Mouse (Mus musculus): ENCODE data around the gene Srgap3. TPM values are rescaled to one million over a fixed set of nuclear protein-coding genes. Genes with fewer than 3 reads are reported as not detected.
A peak's percentile ranks its signal among the peaks of the same experiment; 100 is the strongest.

Gene Srgap3
- polyA plus RNA-seq (2015; fragmentation: Nextera tagmentation; extraction: Ambion mirVana) = 49.8 and 53.5 TPM in 2 replicates

DNA sequence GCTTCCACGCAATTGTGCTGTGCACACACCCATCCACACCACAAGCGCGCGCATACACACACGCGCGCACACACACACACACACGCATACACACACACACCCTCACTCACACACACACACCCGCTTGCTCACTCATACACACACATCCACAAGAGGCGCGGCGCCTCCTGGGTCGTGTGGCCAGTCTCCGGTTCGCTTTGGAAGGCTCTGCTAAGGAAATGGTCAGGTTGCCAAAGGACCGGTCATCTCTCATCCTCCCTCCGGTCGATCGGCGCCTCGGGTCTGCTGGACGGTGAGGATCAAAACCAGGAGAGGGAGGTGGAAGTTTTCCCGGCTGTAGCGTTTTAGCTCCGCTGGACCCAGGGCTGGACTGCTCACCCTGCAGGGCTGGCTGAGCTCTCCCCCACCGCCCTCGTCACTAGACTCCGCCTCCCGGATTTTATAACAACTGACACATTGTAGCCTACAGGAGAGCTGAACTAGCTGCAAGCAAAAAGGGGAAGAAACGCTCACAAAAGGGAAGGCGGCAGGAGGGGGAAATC is at the start of gene Srgap3:
Gene Srgap3 (minus strand): TSS at position 372 of the 542 bp plus-strand sequence.
- Histone ChIP-seq H3K9ac (replicated peaks) (peak within 1 kb of the TSS; percentile 90), H3K9me3 (no peaks in the 10 kb centered on the region), H3K27ac (peak within 1 kb of the TSS; percentile 97), H3K4me2 (replicated peaks) (peak within 1 kb of the TSS; percentile 81), H3K27me3 (no peaks in the 10 kb centered on the region), H3K4me1 (replicated peaks) (peaks cover 55% of the 10 kb centered on the region), H3K36me3 (peaks cover 11% of the 10 kb centered on the region), H3K4me3 (replicated peaks) (peak within 1 kb of the TSS; percentile 88)
- WGBS = under 1% methylated on average over 31 of the region's 31 CpGs
- ATAC-seq = peak; percentile 96

- no peak for ATAC-seq
- no peaks in the 10 kb centered on the region for H3K36me3 ChIP-seq
- WGBS = 50% methylated on average over 1 of the region's 1 CpGs
- H3K4me1 ChIP-seq (replicated peaks) = peaks cover 7% of the 10 kb centered on the region
- H3K4me2 ChIP-seq (replicated peaks) = no peak overlapping the region
- H3K9ac ChIP-seq (replicated peaks) = no peak overlapping the region
- H3K4me3 ChIP-seq (replicated peaks) = no peak overlapping the region
- H3K27me3 ChIP-seq = no peaks in the 10 kb centered on the region
- no peak overlapping the region for H3K27ac ChIP-seq
- H3K9me3 ChIP-seq = 0 out of 2 replicates have a peak, but pooled peaks cover 3% of the 10 kb centered on the region
Observed at GRCm38 (mm10) chr6:112995708-112996107, 48.6 kb upstream of the Srgap3 start.

DNA sequence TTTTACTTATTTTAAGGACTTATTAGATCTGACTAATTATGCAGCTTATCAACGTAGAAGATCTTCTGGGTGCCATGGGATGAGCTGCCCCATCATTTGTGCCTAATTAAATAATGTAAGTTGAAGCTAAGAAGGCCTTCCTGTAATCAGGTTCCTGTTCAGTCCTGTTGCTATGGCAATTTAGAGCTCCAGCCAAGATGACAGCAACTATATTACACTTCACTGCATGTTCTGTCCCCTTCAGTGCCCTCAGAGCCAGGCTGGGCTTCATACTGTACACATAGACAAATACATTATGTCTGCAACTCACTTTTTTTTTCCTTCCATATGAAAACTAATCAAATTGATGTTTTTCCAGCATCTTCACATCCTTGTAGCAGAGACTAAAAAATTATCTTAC is 43.1 kb upstream of the Srgap3 start:
- Histone ChIP-seq H3K36me3 (no peaks in the 10 kb centered on the region), H3K9me3 (no peaks in the 10 kb centered on the region), H3K27me3 (no peaks in the 10 kb centered on the region), H3K4me3 (replicated peaks) (no peak overlapping the region), H3K9ac (replicated peaks) (no peak overlapping the region), H3K27ac (no peak overlapping the region), H3K4me2 (replicated peaks) (no peak overlapping the region), H3K4me1 (replicated peaks) (peaks cover 24% of the 10 kb centered on the region)
- no peak for ATAC-seq
- 43% methylated on average over 1 of the region's 1 CpGs for WGBS

- Histone ChIP-seq H3K4me3 (replicated peaks) (no peak overlapping the region), H3K27me3 (no peaks in the 10 kb centered on the region), H3K36me3 (no peaks in the 10 kb centered on the region), H3K4me1 (replicated peaks) (peaks cover 50% of the 10 kb centered on the region), H3K9me3 (no peaks in the 10 kb centered on the region), H3K27ac (peak overlapping the region; percentile 71), H3K4me2 (replicated peaks) (peak overlapping the region; percentile 2; the same call in 1 of the 2 replicates), H3K9ac (replicated peaks) (no peak overlapping the region)
- WGBS = 13% methylated on average over 9 of the region's 9 CpGs
- ATAC-seq = peak; percentile 77
Observed at GRCm38 (mm10) chr6:112985362-112986314, 38.6 kb upstream of the Srgap3 start.

GRCm38 (mm10) chr6:112982241-112982640 is 35.2 kb upstream of the Srgap3 start:
- Histone ChIP-seq H3K4me3 (replicated peaks) (no peak overlapping the region), H3K27ac (peak overlapping the region; percentile 32), H3K9ac (replicated peaks) (no peak overlapping the region), H3K36me3 (no peaks in the 10 kb centered on the region), H3K27me3 (no peaks in the 10 kb centered on the region), H3K9me3 (no peaks in the 10 kb centered on the region), H3K4me1 (replicated peaks) (peaks cover 44% of the 10 kb centered on the region), H3K4me2 (replicated peaks) (no peak overlapping the region)
- 10% methylated on average over 7 of the region's 7 CpGs for WGBS
- ATAC-seq = peak; percentile 71; the same call in 1 of the 2 replicates

DNA sequence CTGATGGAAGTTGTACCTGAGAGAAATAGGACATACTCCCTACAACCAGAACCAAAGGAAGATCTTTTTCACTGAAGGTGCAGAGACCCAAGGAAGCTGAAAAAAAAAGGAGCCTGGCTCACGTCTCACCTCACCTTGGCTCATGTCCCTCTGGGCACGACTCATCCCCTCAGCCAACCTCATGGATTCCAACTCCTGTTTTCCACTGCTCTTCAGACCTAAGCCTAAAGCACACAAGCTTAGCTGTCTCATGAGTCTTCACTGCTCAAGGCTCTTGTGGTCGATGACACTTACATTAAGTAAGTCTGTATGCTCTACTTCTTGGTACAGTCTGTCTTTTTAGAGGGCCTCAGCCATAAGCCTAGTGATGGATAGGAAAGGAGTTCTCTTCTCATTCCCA is 31.9 kb upstream of the Srgap3 start:
- no peak overlapping the region for H3K4me3 ChIP-seq (replicated peaks)
- H3K4me2 ChIP-seq (replicated peaks) = no peak overlapping the region
- ATAC-seq = no peak
- H3K9me3 ChIP-seq = no peaks in the 10 kb centered on the region
- H3K4me1 ChIP-seq (replicated peaks) = peaks cover 54% of the 10 kb centered on the region
- no peaks in the 10 kb centered on the region for H3K27me3 ChIP-seq
- H3K27ac ChIP-seq = no peak overlapping the region
- 94% methylated on average over 3 of the region's 3 CpGs for WGBS
- no peaks in the 10 kb centered on the region for H3K36me3 ChIP-seq
- no peak overlapping the region for H3K9ac ChIP-seq (replicated peaks)

GRCm38 (mm10) chr6:112977246-112977645 is 30.2 kb upstream of the Srgap3 start:
- ATAC-seq = no peak
- 86% methylated on average over 4 of the region's 4 CpGs for WGBS
- no peak overlapping the region for H3K9ac ChIP-seq (replicated peaks)
- H3K4me2 ChIP-seq (replicated peaks) = no peak overlapping the region
- peaks cover 60% of the 10 kb centered on the region for H3K4me1 ChIP-seq (replicated peaks)
- no peak overlapping the region for H3K4me3 ChIP-seq (replicated peaks)
- H3K9me3 ChIP-seq = no peaks in the 10 kb centered on the region
- no peaks in the 10 kb centered on the region for H3K36me3 ChIP-seq
- peak overlapping the region; percentile 44; the same call in 1 of the 2 replicates for H3K27ac ChIP-seq
- no peaks in the 10 kb centered on the region for H3K27me3 ChIP-seq

- no peak for ATAC-seq
- Histone ChIP-seq H3K9me3 (no peaks in the 10 kb centered on the region), H3K4me2 (replicated peaks) (no peak overlapping the region), H3K36me3 (no peaks in the 10 kb centered on the region), H3K4me3 (replicated peaks) (no peak overlapping the region), H3K9ac (replicated peaks) (no peak overlapping the region), H3K27me3 (no peaks in the 10 kb centered on the region), H3K27ac (no peak overlapping the region), H3K4me1 (replicated peaks) (peaks cover 60% of the 10 kb centered on the region)
Observed at GRCm38 (mm10) chr6:112976541-112976940, 29.5 kb upstream of the Srgap3 start.

GRCm38 (mm10) chr6:112976136-112976535 is 29.1 kb upstream of the Srgap3 start:
- Histone ChIP-seq H3K36me3 (no peaks in the 10 kb centered on the region), H3K4me2 (replicated peaks) (no peak overlapping the region), H3K27ac (no peak overlapping the region), H3K9ac (replicated peaks) (no peak overlapping the region), H3K9me3 (no peaks in the 10 kb centered on the region), H3K4me3 (replicated peaks) (no peak overlapping the region), H3K4me1 (replicated peaks) (peaks cover 64% of the 10 kb centered on the region), H3K27me3 (no peaks in the 10 kb centered on the region)
- 75% methylated on average over 16 of the region's 16 CpGs for WGBS
- ATAC-seq = no peak

DNA sequence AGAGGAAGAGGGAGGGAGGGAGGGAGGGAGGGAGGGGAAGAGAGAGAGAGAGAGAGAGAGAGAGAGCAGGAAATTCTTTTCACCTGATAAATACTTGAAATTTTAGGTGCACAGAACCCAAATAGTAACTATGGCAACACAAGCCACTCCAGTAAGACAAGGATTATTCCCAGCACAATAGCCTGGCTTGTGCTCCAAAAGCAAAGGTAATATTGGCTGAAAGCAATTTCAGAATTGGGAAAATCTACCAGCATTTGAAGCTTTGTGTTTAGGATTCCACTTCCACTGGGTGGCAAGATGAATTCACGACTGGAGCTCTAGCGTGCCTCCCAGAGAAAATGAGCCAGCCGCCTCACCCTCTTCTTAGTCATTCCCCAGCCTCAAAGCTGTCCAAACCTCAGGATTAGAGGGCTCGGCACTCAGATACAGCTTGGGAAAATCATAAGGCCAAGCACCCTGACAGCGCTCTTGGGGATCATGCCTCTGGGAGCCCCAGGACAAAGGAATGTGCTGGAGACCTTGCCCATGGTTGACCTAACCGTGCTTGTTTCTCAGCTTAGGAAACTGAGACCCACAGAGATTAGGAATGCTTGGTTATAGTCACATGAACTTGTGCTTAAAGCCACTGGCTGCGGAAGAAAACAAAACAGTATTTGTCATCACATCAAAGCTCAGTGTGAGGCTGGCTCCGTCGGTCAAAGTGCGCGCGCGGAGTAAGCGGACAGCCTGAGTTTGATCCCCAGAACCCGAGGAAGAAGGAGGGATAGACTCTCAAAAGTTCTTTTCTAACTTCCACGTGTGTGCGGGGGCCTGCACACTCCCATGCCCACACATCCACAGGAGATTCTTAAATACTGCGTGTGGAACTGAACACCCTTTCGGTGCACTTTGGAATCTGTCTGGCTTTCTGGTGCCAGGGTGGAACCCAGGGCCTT is 27.0 kb upstream of the Srgap3 start:
- peaks cover 75% of the 10 kb centered on the region for H3K4me1 ChIP-seq (replicated peaks)
- H3K9ac ChIP-seq (replicated peaks) = 0 out of 2 replicates have a peak overlapping the region, but pooled peaks have one; percentile 24
- no peak for ATAC-seq
- peak overlapping the region; percentile 93 for H3K27ac ChIP-seq
- H3K36me3 ChIP-seq = no peaks in the 10 kb centered on the region
- H3K9me3 ChIP-seq = no peaks in the 10 kb centered on the region
- no peaks in the 10 kb centered on the region for H3K27me3 ChIP-seq
- peak overlapping the region; percentile 49 for H3K4me2 ChIP-seq (replicated peaks)
- WGBS = 24% methylated on average over 19 of the region's 19 CpGs
- H3K4me3 ChIP-seq (replicated peaks) = no peak overlapping the region; the same call in 1 of the 2 replicates

DNA sequence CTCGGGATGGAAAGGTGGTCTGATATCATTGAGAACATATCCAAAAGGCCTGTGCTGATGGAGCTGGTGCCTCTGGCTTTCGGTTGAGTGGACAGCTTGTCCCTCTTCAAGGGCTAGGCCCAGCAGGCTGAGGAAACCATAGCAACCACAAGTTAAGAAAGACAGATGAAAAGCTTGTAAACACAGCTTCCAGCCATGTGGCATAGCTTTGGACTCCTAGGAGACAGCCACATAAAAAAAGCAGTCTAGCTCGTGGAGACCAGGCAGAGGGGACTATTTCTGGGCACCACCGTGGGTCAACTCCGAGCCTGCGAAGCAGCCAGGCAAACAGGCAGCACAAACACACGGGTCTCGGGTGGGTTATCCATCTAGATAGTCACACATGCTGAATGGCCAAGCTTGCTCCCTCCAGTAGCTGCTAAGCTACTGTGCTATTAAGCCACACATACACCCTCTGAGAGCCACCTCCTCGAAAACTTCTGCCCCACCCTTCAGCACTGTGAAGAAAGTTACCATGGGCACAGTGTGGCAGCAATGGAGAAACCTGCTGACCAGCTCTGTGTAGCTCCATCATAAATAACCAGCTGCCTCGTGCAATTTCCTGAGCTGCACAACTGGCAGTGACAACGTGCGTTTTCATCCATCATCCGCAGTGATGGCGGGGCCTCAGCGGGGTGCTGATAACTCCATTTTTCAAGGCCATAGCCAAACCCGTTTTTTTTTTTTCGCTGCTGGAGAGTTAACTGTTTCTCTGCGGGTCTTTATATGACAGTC is 26.0 kb upstream of the Srgap3 start:
- Histone ChIP-seq H3K9me3 (no peaks in the 10 kb centered on the region), H3K4me1 (replicated peaks) (peaks cover 75% of the 10 kb centered on the region), H3K36me3 (no peaks in the 10 kb centered on the region), H3K27me3 (no peaks in the 10 kb centered on the region), H3K4me2 (replicated peaks) (peak overlapping the region; percentile 49), H3K27ac (peak overlapping the region; percentile 93), H3K9ac (replicated peaks) (peak overlapping the region; percentile 36; the same call in 1 of the 2 replicates), H3K4me3 (replicated peaks) (peak overlapping the region; percentile 2; the same call in 1 of the 2 replicates)
- peak; percentile 79 for ATAC-seq
- WGBS = 7% methylated on average over 18 of the region's 18 CpGs
